9 mouse cellular contexts compared by ENCODE assay signal in genomic region chr5:124043212-124043978, GRCm38 (mm10). TPM values are rescaled to one million over a fixed set of nuclear protein-coding genes. Genes with fewer than 3 reads are reported as not detected.
DNase-seq lines count a peak whose midpoint lies in the region; ATAC-seq and TF ChIP-seq lines count a peak whose summit lies in the region.
"Had no signal": no experiment of that assay in that cellular context is flagged by ENCODE, and none has a peak within 500 bp of the region (broad histone marks: within the 10 kb centered on the region; RNA-seq: fewer than 3 reads in every experiment).

No protein-coding gene starts in this region.

- H3K4me2 ChIP-seq in kidney, embryonic 16.5 days (replicated peaks; ENCODE audit: low read depth, low read length): no peak overlapping the region
- no peak overlapping the region for H3K4me2 ChIP-seq in liver, embryonic 15.5 days

- intact Hi-C loops in heart, adult 2 months (cut with DNase I): loop anchor here (5.0 kb wide), 1 partner anchor 36 kb away; no protein-coding TSS in a partner anchor

- H3K9ac ChIP-seq in kidney, embryonic 16.5 days (replicated peaks; ENCODE audit: low read length): 0 out of 2 replicates have a peak overlapping the region, but pooled peaks have one; percentile 11
- peak overlapping the region; percentile 55 for H3K9ac ChIP-seq in heart, adult 2 months (ENCODE audit: low read depth, low read length)
- no peak overlapping the region for H3K9ac ChIP-seq in liver, embryonic 15.5 days

- TF ChIP-seq EP300 in heart, adult 2 months (IDR thresholded peaks at IDR 0.05; ENCODE audit: insufficient read depth, low read depth, low read length): peak; percentile 78; the same call in 1 of the 2 replicates

- no peak for ATAC-seq in kidney, embryonic 16.5 days (ENCODE audit: low FRiP score, low TSS enrichment)
- ATAC-seq in liver, embryonic 15.5 days (ENCODE audit: insufficient read depth): no peak

- no peaks in the 10 kb centered on the region for H3K27me3 ChIP-seq in kidney, embryonic 16.5 days (ENCODE audit: insufficient read depth, low read length)
- no peaks in the 10 kb centered on the region for H3K27me3 ChIP-seq in heart, adult 2 months (ENCODE audit: control insufficient read depth, insufficient read depth, low read length)
- no peaks in the 10 kb centered on the region for H3K27me3 ChIP-seq in liver, embryonic 15.5 days

- no peaks in the 10 kb centered on the region for H3K36me3 ChIP-seq in kidney, embryonic 16.5 days (ENCODE audit: insufficient read depth, low read length)
- no peaks in the 10 kb centered on the region; the same call in 1 of the 2 replicates for H3K36me3 ChIP-seq in heart, adult 2 months (ENCODE audit: control insufficient read depth, insufficient read depth, low read length)
- no peaks in the 10 kb centered on the region for H3K36me3 ChIP-seq in liver, embryonic 15.5 days (replicated peaks)

- H3K4me3 ChIP-seq in kidney, embryonic 16.5 days (ENCODE audit: low read length): no peak overlapping the region
- H3K4me3 ChIP-seq in cortical plate, adult 2 months (ENCODE audit: insufficient read depth, low read length): no peak overlapping the region
- H3K4me3 ChIP-seq in heart, adult 2 months: no peak overlapping the region
- no peak overlapping the region for H3K4me3 ChIP-seq in liver, embryonic 15.5 days (replicated peaks)

- H3K4me1 ChIP-seq in kidney, embryonic 16.5 days (ENCODE audit: insufficient read depth, low read length): peaks cover 8% of the 10 kb centered on the region; the same call in 1 of the 2 replicates
- H3K4me1 ChIP-seq in cortical plate, adult 2 months (ENCODE audit: control insufficient read depth, insufficient read depth, low read length): no peaks in the 10 kb centered on the region; the same call in none of the 2 replicates
- H3K4me1 ChIP-seq in heart, adult 2 months (ENCODE audit: control insufficient read depth, insufficient read depth, low read length): peaks cover 8% of the 10 kb centered on the region
- H3K4me1 ChIP-seq in liver, embryonic 15.5 days (replicated peaks): peaks cover 40% of the 10 kb centered on the region

- no peaks in the 10 kb centered on the region for H3K9me3 ChIP-seq in kidney, embryonic 16.5 days (ENCODE audit: low read length)
- H3K9me3 ChIP-seq in liver, embryonic 15.5 days (replicated peaks): no peaks in the 10 kb centered on the region
- H3K9me3 ChIP-seq: G1E had no signal

- no peaks in the 10 kb centered on the region for H3K79me2 ChIP-seq in heart, adult 2 months (replicated peaks; ENCODE audit: control insufficient read depth, insufficient read depth, low read length)

- WGBS in kidney, embryonic 16.5 days: 69% methylated on average over 10 of the region's 10 CpGs
- 16% methylated on average over 10 of the region's 10 CpGs for WGBS in heart, adult 2 months
- WGBS in liver, embryonic 15.5 days (ENCODE audit: insufficient replicate concordance): 52% methylated on average over 10 of the region's 10 CpGs

- no peak for TF ChIP-seq CTCF in cortical plate, adult 2 months (IDR thresholded peaks at IDR 0.05; ENCODE audit: extremely low read depth, insufficient read depth, low read length)
- TF ChIP-seq CTCF in heart, adult 2 months (IDR thresholded peaks at IDR 0.05): no peak

- peak; percentile 59 for TF ChIP-seq POLR2A in cortical plate, adult 2 months (IDR thresholded peaks at IDR 0.05; ENCODE audit: extremely low read depth, insufficient read depth, low read length)
- peak; percentile 69 for TF ChIP-seq POLR2A in heart, adult 2 months (IDR thresholded peaks at IDR 0.05; ENCODE audit: insufficient read depth, low read depth, low read length)

- no peak for DNase-seq in kidney, adult 9 months
- peak; percentile 74 to 81 for DNase-seq in heart, adult 2 months
- peak; percentile 86 to 94 for DNase-seq in layer of hippocampus, adult 18-20 months (ENCODE audit: low spot score in 2 of 2)
- peak; percentile 60 for DNase-seq in right cerebral cortex, postnatal 4 days
- no peak for DNase-seq in spleen, postnatal 14 days (ENCODE audit: low spot score in 2 of 2)

- H3K27ac ChIP-seq in kidney, embryonic 16.5 days (ENCODE audit: low read length): peak overlapping the region; percentile 24; the same call in 1 of the 2 replicates
- H3K27ac ChIP-seq in cortical plate, adult 2 months (ENCODE audit: insufficient read depth, low read length): peak overlapping the region; percentile 36
- peak overlapping the region; percentile 89 for H3K27ac ChIP-seq in heart, adult 2 months
- peak overlapping the region; percentile 42; the same call in 1 of the 2 replicates for H3K27ac ChIP-seq in liver, embryonic 15.5 days (replicated peaks)

RNA-seq across cellular contexts. Expression of gene Vps37b, which starts 11.3 kb away (rescaled TPM):
- 40.8 and 41.8 TPM in 2 replicates for polyA plus RNA-seq in kidney, embryonic 16.5 days (2015; fragmentation: Nextera tagmentation; extraction: Ambion mirVana)
- polyA plus RNA-seq in cortical plate, adult 2 months (2012; rRNA removed): 48.4 and 48.7 TPM in 2 replicates
- 10 to 100 TPM; 16.0 to 16.7 TPM for total RNA-seq in heart, adult 2 months (2021)
- polyA plus RNA-seq in heart, adult 2 months (2012; rRNA removed): 22.7 and 29.4 TPM in 2 replicates
- total RNA-seq in layer of hippocampus, adult 18-20 months (2021): 10 to 100 TPM; 38.0 to 43.9 TPM
- 16.5 and 17.3 TPM in 2 replicates for polyA plus RNA-seq in liver, embryonic 15.5 days (2015; fragmentation: Nextera tagmentation; extraction: Ambion mirVana)

RNA-seq across cellular contexts. Expression of gene Abcb9, which starts 52.2 kb away (rescaled TPM):
- polyA plus RNA-seq in kidney, embryonic 16.5 days (2015; fragmentation: Nextera tagmentation; extraction: Ambion mirVana): 1.3 and 2.6 TPM in 2 replicates
- 35.5 and 37.8 TPM in 2 replicates for polyA plus RNA-seq in cortical plate, adult 2 months (2012; rRNA removed)
- 1 to 10 TPM; 8.9 to 9.9 TPM for total RNA-seq in heart, adult 2 months (2021)
- polyA plus RNA-seq in heart, adult 2 months (2012; rRNA removed): 7.8 and 10.1 TPM in 2 replicates
- total RNA-seq in layer of hippocampus, adult 18-20 months (2021): 10 to 100 TPM; 30.6 to 33.4 TPM
- polyA plus RNA-seq in liver, embryonic 15.5 days (2015; fragmentation: Nextera tagmentation; extraction: Ambion mirVana): 6.1 and 7.1 TPM in 2 replicates

Comparison
In these comparisons a context has a peak if more than half of its experiments do, and no peak if none do; other contexts are left out.
1. H3K27ac ChIP-seq: peak in every context shown above with its lines; median percentile 89 in heart, adult 2 months; 42 in liver, embryonic 15.5 days; 36 in cortical plate, adult 2 months; 24 in kidney, embryonic 16.5 days.
2. DNase-seq: peak in heart, adult 2 months (2 of 2), layer of hippocampus, adult 18-20 months (2 of 2) and right cerebral cortex, postnatal 4 days (single experiment); none in kidney, adult 9 months (single experiment) and spleen, postnatal 14 days (0 of 2).